Mouse (Mus musculus) lung, adult 2 months (tissue): ENCODE data around the gene Hist1h2ac.

Source experiments
- CTCF ChIP-seq: fragments of 200-500 bp; IDR thresholded peaks from 2 replicates; pipeline ENCODE4 v1.5.1; 2011; ENCODE audit warnings: mild to moderate bottlenecking, low read length, control low read depth; ENCODE audit not compliant: insufficient read depth
- POLR2A ChIP-seq: fragments of 200-500 bp; IDR thresholded peaks from 2 replicates; pipeline ENCODE4 v1.6.1; 2011; ENCODE audit warnings: low read depth, mild to moderate bottlenecking, control low read depth, low read length, borderline replicate concordance; ENCODE audit errors: extremely low read depth

GRCm38 (mm10) chr13:23685966-23686365, 2.2 kb upstream of the Hist1h2ac start:
- TF ChIP-seq POLR2A (no peak), CTCF (no peak)
